Mouse (Mus musculus): ENCODE data around the gene Omd. TPM values are rescaled to one million over a fixed set of nuclear protein-coding genes. Genes with fewer than 3 reads are reported as not detected.

Gene Omd
- polyA plus RNA-seq (2015; fragmentation: Nextera tagmentation; extraction: Ambion mirVana): 0.73 and 1.2 TPM in 2 replicates

GRCm38 (mm10) chr13:49581541-49582530 lies at the start of gene Omd:
Gene Omd, plus strand, starts transcription at chr13:49582462.
- H3K4me2 ChIP-seq: no peak within 1 kb of the TSS
- no peak for ATAC-seq (replicated peaks; ENCODE audit: insufficient number of reproducible peaks, insufficient read depth, low FRiP score, low read depth)
- 53% methylated on average over 8 of the region's 8 CpGs for WGBS
- no peak within 1 kb of the TSS for H3K4me3 ChIP-seq
- H3K36me3 ChIP-seq: no peaks in the 10 kb centered on the region
- no peaks in the 10 kb centered on the region for H3K9me3 ChIP-seq (replicated peaks)
- peak within 1 kb of the TSS; percentile 74 for H3K27ac ChIP-seq
- H3K9ac ChIP-seq: no peak within 1 kb of the TSS
- no peaks in the 10 kb centered on the region for H3K27me3 ChIP-seq
- 0 out of 2 replicates have a peak, but pooled peaks cover 3% of the 10 kb centered on the region for H3K4me1 ChIP-seq (replicated peaks)

GRCm38 (mm10) chr13:49536946-49537345 lies 45.3 kb upstream of the Omd start:
- ATAC-seq (replicated peaks; ENCODE audit: insufficient number of reproducible peaks, insufficient read depth, low FRiP score, low read depth): no peak
- no peak overlapping the region for H3K27ac ChIP-seq
- no peaks in the 10 kb centered on the region for H3K27me3 ChIP-seq
- no peak overlapping the region for H3K9ac ChIP-seq
- H3K36me3 ChIP-seq: no peaks in the 10 kb centered on the region
- no peak overlapping the region for H3K4me2 ChIP-seq
- no peaks in the 10 kb centered on the region for H3K4me1 ChIP-seq (replicated peaks)
- no peak overlapping the region for H3K4me3 ChIP-seq
- whole genome bisulfite sequencing: 92% methylated on average over 1 of the region's 1 CpGs
- no peaks in the 10 kb centered on the region for H3K9me3 ChIP-seq (replicated peaks)

GRCm38 (mm10) chr13:49538693-49539092 lies 43.6 kb upstream of the Omd start:
- Histone ChIP-seq H3K9me3 (replicated peaks) (no peaks in the 10 kb centered on the region), H3K36me3 (no peaks in the 10 kb centered on the region), H3K4me1 (replicated peaks) (no peaks in the 10 kb centered on the region), H3K4me3 (no peak overlapping the region), H3K27ac (no peak overlapping the region), H3K27me3 (no peaks in the 10 kb centered on the region), H3K9ac (no peak overlapping the region), H3K4me2 (no peak overlapping the region)
- WGBS: 88% methylated on average over 1 of the region's 1 CpGs
- ATAC-seq (replicated peaks; ENCODE audit: insufficient number of reproducible peaks, insufficient read depth, low FRiP score, low read depth): no peak

GRCm38 (mm10) chr13:49544279-49544678 lies 38.0 kb upstream of the Omd start, which contains the start of gene Aspn:
Gene Aspn, plus strand, starts transcription at chr13:49544443.
- H3K9me3 ChIP-seq (replicated peaks): no peaks in the 10 kb centered on the region
- H3K36me3 ChIP-seq: no peaks in the 10 kb centered on the region
- no peak within 1 kb of the TSS for H3K9ac ChIP-seq
- peak within 1 kb of the TSS; percentile 21; the same call in 1 of the 2 replicates for H3K4me2 ChIP-seq
- ATAC-seq (replicated peaks; ENCODE audit: insufficient number of reproducible peaks, insufficient read depth, low FRiP score, low read depth): 0 out of 2 replicates have a peak, but pooled peaks have one; percentile 31
- 0 out of 2 replicates have a peak, but pooled peaks cover 2% of the 10 kb centered on the region for H3K4me1 ChIP-seq (replicated peaks)
- 51% methylated on average over 3 of the region's 3 CpGs for WGBS
- H3K4me3 ChIP-seq: 0 out of 2 replicates have a peak within 1 kb of the TSS, but pooled peaks have one; percentile 14
- peak within 1 kb of the TSS; percentile 67; the same call in 1 of the 2 replicates for H3K27ac ChIP-seq
- no peaks in the 10 kb centered on the region for H3K27me3 ChIP-seq

- ATAC-seq (replicated peaks; ENCODE audit: insufficient number of reproducible peaks, insufficient read depth, low FRiP score, low read depth): no peak
- Histone ChIP-seq H3K4me3 (peak overlapping the region; percentile 14; the same call in 1 of the 2 replicates), H3K9ac (no peak overlapping the region)
Observed at GRCm38 (mm10) chr13:49545646-49546045, 36.6 kb upstream of the Omd start.

GRCm38 (mm10) chr13:49546517-49546916 lies 35.7 kb upstream of the Omd start:
- WGBS: 81% methylated on average over 1 of the region's 1 CpGs
- Histone ChIP-seq H3K4me3 (no peak overlapping the region), H3K36me3 (no peaks in the 10 kb centered on the region), H3K4me2 (peak overlapping the region; percentile 13; the same call in 1 of the 2 replicates), H3K4me1 (replicated peaks) (0 out of 2 replicates have a peak, but pooled peaks cover 2% of the 10 kb centered on the region), H3K9me3 (replicated peaks) (no peaks in the 10 kb centered on the region), H3K9ac (no peak overlapping the region), H3K27ac (peak overlapping the region; percentile 45), H3K27me3 (no peaks in the 10 kb centered on the region)
- ATAC-seq (replicated peaks; ENCODE audit: insufficient number of reproducible peaks, insufficient read depth, low FRiP score, low read depth): no peak

More at GRCm38 (mm10) chr13:49545646-49546045, 36.6 kb upstream of the Omd start:
- H3K27me3 ChIP-seq: no peaks in the 10 kb centered on the region
- no peaks in the 10 kb centered on the region for H3K36me3 ChIP-seq
- H3K4me1 ChIP-seq (replicated peaks): 0 out of 2 replicates have a peak, but pooled peaks cover 2% of the 10 kb centered on the region
- H3K4me2 ChIP-seq: peak overlapping the region; percentile 21; the same call in 1 of the 2 replicates
- 23% methylated on average over 3 of the region's 3 CpGs for WGBS
- peak overlapping the region; percentile 67 for H3K27ac ChIP-seq
- H3K9me3 ChIP-seq (replicated peaks): no peaks in the 10 kb centered on the region

- Histone ChIP-seq H3K36me3 (no peaks in the 10 kb centered on the region), H3K9me3 (replicated peaks) (no peaks in the 10 kb centered on the region), H3K27ac (0 out of 2 replicates have a peak overlapping the region, but pooled peaks have one; percentile 25), H3K4me2 (no peak overlapping the region), H3K4me3 (no peak overlapping the region), H3K4me1 (replicated peaks) (0 out of 2 replicates have a peak, but pooled peaks cover 2% of the 10 kb centered on the region), H3K9ac (no peak overlapping the region), H3K27me3 (no peaks in the 10 kb centered on the region)
- ATAC-seq (replicated peaks; ENCODE audit: insufficient number of reproducible peaks, insufficient read depth, low FRiP score, low read depth): no peak
- WGBS: 73% methylated on average over 1 of the region's 1 CpGs
Observed at GRCm38 (mm10) chr13:49547563-49548150, 34.6 kb upstream of the Omd start.

- Histone ChIP-seq H3K4me3 (no peak overlapping the region), H3K4me2 (no peak overlapping the region), H3K27ac (no peak overlapping the region), H3K9ac (no peak overlapping the region), H3K36me3 (no peaks in the 10 kb centered on the region), H3K27me3 (no peaks in the 10 kb centered on the region), H3K4me1 (replicated peaks) (0 out of 2 replicates have a peak, but pooled peaks cover 2% of the 10 kb centered on the region), H3K9me3 (replicated peaks) (no peaks in the 10 kb centered on the region)
- 86% methylated on average over 3 of the region's 3 CpGs for WGBS
- ATAC-seq (replicated peaks; ENCODE audit: insufficient number of reproducible peaks, insufficient read depth, low FRiP score, low read depth): no peak
Observed at GRCm38 (mm10) chr13:49549616-49550015, 32.6 kb upstream of the Omd start.

- no peak for ATAC-seq (replicated peaks; ENCODE audit: insufficient number of reproducible peaks, insufficient read depth, low FRiP score, low read depth)
- H3K9me3 ChIP-seq (replicated peaks): no peaks in the 10 kb centered on the region
Observed at GRCm38 (mm10) chr13:49554519-49554918, 27.7 kb upstream of the Omd start.

GRCm38 (mm10) chr13:49556203-49556602 lies 26.1 kb upstream of the Omd start:
- Histone ChIP-seq H3K4me2 (no peak overlapping the region), H3K4me3 (no peak overlapping the region), H3K36me3 (no peaks in the 10 kb centered on the region), H3K27ac (no peak overlapping the region), H3K9me3 (replicated peaks) (no peaks in the 10 kb centered on the region), H3K27me3 (no peaks in the 10 kb centered on the region), H3K9ac (no peak overlapping the region), H3K4me1 (replicated peaks) (no peaks in the 10 kb centered on the region)
- ATAC-seq (replicated peaks; ENCODE audit: insufficient number of reproducible peaks, insufficient read depth, low FRiP score, low read depth): no peak
- whole genome bisulfite sequencing: 70% methylated on average over 1 of the region's 1 CpGs

More at GRCm38 (mm10) chr13:49554519-49554918, 27.7 kb upstream of the Omd start:
- Histone ChIP-seq H3K27me3 (no peaks in the 10 kb centered on the region), H3K4me1 (replicated peaks) (no peaks in the 10 kb centered on the region), H3K4me2 (no peak overlapping the region), H3K9ac (no peak overlapping the region), H3K36me3 (no peaks in the 10 kb centered on the region), H3K4me3 (no peak overlapping the region), H3K27ac (no peak overlapping the region)
- 80% methylated on average over 5 of the region's 5 CpGs for WGBS

- H3K4me3 ChIP-seq: no peak overlapping the region
- H3K9me3 ChIP-seq (replicated peaks): no peaks in the 10 kb centered on the region
- ATAC-seq (replicated peaks; ENCODE audit: insufficient number of reproducible peaks, insufficient read depth, low FRiP score, low read depth): no peak
- no peaks in the 10 kb centered on the region for H3K36me3 ChIP-seq
- 55% methylated on average over 1 of the region's 1 CpGs for WGBS
- H3K4me2 ChIP-seq: no peak overlapping the region
- H3K9ac ChIP-seq: no peak overlapping the region
- H3K27me3 ChIP-seq: no peaks in the 10 kb centered on the region
- H3K4me1 ChIP-seq (replicated peaks): no peaks in the 10 kb centered on the region
- H3K27ac ChIP-seq: no peak overlapping the region
Observed at GRCm38 (mm10) chr13:49556924-49557323, 25.3 kb upstream of the Omd start.

All from heart, embryonic 15.5 days (tissue).